Comparison of ENCODE assay signal across 7 mouse cellular contexts in genomic region chr11:20741201-20742100, GRCm38 (mm10). TPM values are rescaled to one million over a fixed set of nuclear protein-coding genes. Genes with fewer than 3 reads are reported as not detected.
DNase-seq lines count a peak whose midpoint lies in the region; ATAC-seq lines count a peak whose summit lies in the region.

Gene Aftph, minus strand, starts transcription at chr11:20741589.

- WGBS in embryonic facial prominence, embryonic 12.5 days: under 1% methylated on average over 75 of the region's 81 CpGs
- WGBS in limb, embryonic 11.5 days: under 1% methylated on average over 70 of the region's 81 CpGs
- under 1% methylated on average over 69 of the region's 81 CpGs for WGBS in midbrain, embryonic 14.5 days

- H3K9me3 ChIP-seq in embryonic facial prominence, embryonic 12.5 days: no peaks in the 10 kb centered on the region
- H3K9me3 ChIP-seq in limb, embryonic 11.5 days (ENCODE audit: control insufficient read depth, low read length): no peaks in the 10 kb centered on the region
- H3K9me3 ChIP-seq in midbrain, embryonic 14.5 days (ENCODE audit: control insufficient read depth, low read length): no peaks in the 10 kb centered on the region

- DNase-seq in adrenal gland, postnatal 25 days: peak; percentile 99
- DNase-seq in heart, adult 11 months: peak; percentile 100
- DNase-seq in kidney, adult 18-20 months: peak; percentile 96
- DNase-seq in limb, embryonic 11.5 days (ENCODE audit: low spot score): peak; percentile 99
- DNase-seq in midbrain, embryonic 14.5 days: peak; percentile 100
- peak; percentile 93 to 97 for DNase-seq in spleen, adult 18-20 months

- H3K4me2 ChIP-seq in embryonic facial prominence, embryonic 12.5 days (replicated peaks): peak within 1 kb of the TSS; percentile 86
- H3K4me2 ChIP-seq in limb, embryonic 11.5 days (ENCODE audit: low read depth, severe bottlenecking): peak within 1 kb of the TSS; percentile 84
- H3K4me2 ChIP-seq in midbrain, embryonic 14.5 days (ENCODE audit: low read length): peak within 1 kb of the TSS; percentile 55

- ATAC-seq in embryonic facial prominence, embryonic 12.5 days (ENCODE audit: insufficient number of reproducible peaks, insufficient read depth, low FRiP score, low TSS enrichment): peak; percentile 97
- peak; percentile 99 for ATAC-seq in limb, embryonic 11.5 days (ENCODE audit: insufficient number of reproducible peaks, low FRiP score, low TSS enrichment, low read depth)
- peak; percentile 99 for ATAC-seq in midbrain, embryonic 14.5 days (ENCODE audit: low FRiP score, low TSS enrichment)

- H3K27me3 ChIP-seq in embryonic facial prominence, embryonic 12.5 days: no peaks in the 10 kb centered on the region
- no peaks in the 10 kb centered on the region for H3K27me3 ChIP-seq in limb, embryonic 11.5 days (ENCODE audit: control insufficient read depth, insufficient read depth, low read length)
- H3K27me3 ChIP-seq in midbrain, embryonic 14.5 days (ENCODE audit: control insufficient read depth, insufficient read depth, low read length): no peaks in the 10 kb centered on the region

- H3K9ac ChIP-seq in embryonic facial prominence, embryonic 12.5 days: peak within 1 kb of the TSS; percentile 83
- H3K9ac ChIP-seq in limb, embryonic 11.5 days (ENCODE audit: low read length): peak within 1 kb of the TSS; percentile 74
- H3K9ac ChIP-seq in midbrain, embryonic 14.5 days (replicated peaks; ENCODE audit: low read length): peak within 1 kb of the TSS; percentile 92

- peak within 1 kb of the TSS; percentile 93 for H3K27ac ChIP-seq in embryonic facial prominence, embryonic 12.5 days
- H3K27ac ChIP-seq in limb, embryonic 11.5 days (replicated peaks; ENCODE audit: low read depth, low read length): peak within 1 kb of the TSS; percentile 84
- H3K27ac ChIP-seq in midbrain, embryonic 14.5 days (replicated peaks; ENCODE audit: low read depth, low read length): peak within 1 kb of the TSS; percentile 97

- H3K36me3 ChIP-seq in embryonic facial prominence, embryonic 12.5 days: no peaks in the 10 kb centered on the region
- H3K36me3 ChIP-seq in limb, embryonic 11.5 days (ENCODE audit: control insufficient read depth, insufficient read depth, low read length): no peaks in the 10 kb centered on the region
- no peaks in the 10 kb centered on the region for H3K36me3 ChIP-seq in midbrain, embryonic 14.5 days (ENCODE audit: control insufficient read depth, insufficient read depth, low read length)

- 0 out of 2 replicates have a peak, but pooled peaks cover 4% of the 10 kb centered on the region for H3K4me1 ChIP-seq in embryonic facial prominence, embryonic 12.5 days
- H3K4me1 ChIP-seq in limb, embryonic 11.5 days (ENCODE audit: control insufficient read depth, insufficient read depth, low read length): no peaks in the 10 kb centered on the region
- H3K4me1 ChIP-seq in midbrain, embryonic 14.5 days (ENCODE audit: control insufficient read depth, insufficient read depth, low read length): peaks cover 5% of the 10 kb centered on the region; the same call in 1 of the 2 replicates

- peak within 1 kb of the TSS; percentile 96 for H3K4me3 ChIP-seq in embryonic facial prominence, embryonic 12.5 days
- H3K4me3 ChIP-seq in limb, embryonic 11.5 days (ENCODE audit: low read depth, low read length): peak within 1 kb of the TSS; percentile 72
- H3K4me3 ChIP-seq in midbrain, embryonic 14.5 days (replicated peaks; ENCODE audit: low read depth, low read length): peak within 1 kb of the TSS; percentile 96

RNA-seq across cellular contexts. Expression of gene Aftph, which starts in this region (rescaled TPM):
- 72.2 and 74.5 TPM in 2 replicates for total RNA-seq in adrenal gland, postnatal 25 days (2021)
- 20.3 and 22.9 TPM in 2 replicates for polyA plus RNA-seq in embryonic facial prominence, embryonic 12.5 days (2016; fragmentation: Nextera tagmentation; extraction: Ambion mirVana)
- 16.5 and 19.0 TPM in 2 replicates for polyA plus RNA-seq in limb, embryonic 11.5 days (2014; fragmentation: Nextera tagmentation; extraction: Ambion mirVana)
- 34.3 and 44.8 TPM in 2 replicates for polyA plus RNA-seq in midbrain, embryonic 14.5 days (2014; fragmentation: Nextera tagmentation; extraction: Ambion mirVana)

Comparison
In these comparisons a context has a peak if more than half of its experiments do, and no peak if none do; other contexts are left out.
1. Peak in every context shown above with its lines: DNase-seq, ATAC-seq, H3K4me3 ChIP-seq and H3K27ac ChIP-seq.